Mouse (Mus musculus) neural tube, embryonic 13.5 days (tissue): ENCODE measurements around the gene Fam243. TPM values are rescaled to one million over a fixed set of nuclear protein-coding genes. Genes with fewer than 3 reads are reported as not detected.

Experiments used
- ATAC-seq: fragments of 200-750 bp; cut with Nextera tagmentation; 2 replicates; pipeline ENCODE4 v1.8.0; 2017; ENCODE audit warnings: low read depth, mild to moderate bottlenecking, moderate TSS enrichment, moderate library complexity
- H3K27ac ChIP-seq: fragments of 300-500 bp; sonication (generic); replicated peaks from 2 replicates; pipeline ENCODE4 v1.5.1; 2015; ENCODE audit warnings: moderate library complexity, mild to moderate bottlenecking, inconsistent platforms
- H3K27me3 ChIP-seq: fragments of 300-500 bp; sonication (generic); 2 replicates; pipeline ENCODE4 v1.6.1; 2015; ENCODE audit warnings: mild to moderate bottlenecking, inconsistent platforms
- H3K36me3 ChIP-seq: fragments of 300-500 bp; sonication (generic); 2 replicates; pipeline ENCODE4 v1.6.1; 2015; ENCODE audit warnings: mild to moderate bottlenecking, inconsistent platforms
- H3K4me1 ChIP-seq: fragments of 300-500 bp; sonication (generic); replicated peaks from 2 replicates; pipeline ENCODE4 v1.6.1; 2015; ENCODE audit warnings: inconsistent platforms
- H3K4me2 ChIP-seq: fragments of 300-500 bp; sonication (generic); 2 replicates; pipeline ENCODE4 v1.6.1; 2015; ENCODE audit warnings: inconsistent platforms, mild to moderate bottlenecking, moderate library complexity
- H3K4me3 ChIP-seq: fragments of 300-500 bp; sonication (generic); 2 replicates; pipeline ENCODE4 v1.5.1; 2015; ENCODE audit warnings: mild to moderate bottlenecking, inconsistent platforms
- H3K9ac ChIP-seq: fragments of 300-500 bp; sonication (generic); 2 replicates; pipeline ENCODE4 v1.6.1; 2015; ENCODE audit warnings: moderate library complexity, mild to moderate bottlenecking, inconsistent platforms
- H3K9me3 ChIP-seq: fragments of 300-500 bp; sonication (generic); 2 replicates; pipeline ENCODE4 v1.6.1; 2016; ENCODE audit warnings: inconsistent platforms
- WGBS: fragments of 180-500 bp; shearing (Covaris S2); methylation state at CpG from one replicate; pipeline ENCODE4 v1.1.7; 2015; 5-methylcytosine and 5-hydroxymethylcytosine counted together
- polyA plus RNA-seq: library from polyadenylated mRNA; unstranded; fragments of >200 nt; fragmentation: Nextera tagmentation; extraction: Ambion mirVana; gene quantifications from 2 replicates; pipeline ENCODE4 v1.2.1, GENCODE M21; 2015

The Fam243 gene
- polyA plus RNA-seq, 1 experiment from 2014 or later: not detected

GRCm38 (mm10) chr16:92316049-92316738 is 5.0 kb downstream of the Fam243 start:
- H3K36me3 ChIP-seq: peaks cover 24% of the 10 kb centered on the region
- no peak overlapping the region for H3K4me2 ChIP-seq
- no peaks in the 10 kb centered on the region for H3K27me3 ChIP-seq
- H3K4me1 ChIP-seq: 0 out of 2 replicates have a peak, but pooled peaks cover 3% of the 10 kb centered on the region
- H3K27ac ChIP-seq: no peak overlapping the region
- no peak overlapping the region for H3K9ac ChIP-seq
- no peak for ATAC-seq
- no peaks in the 10 kb centered on the region for H3K9me3 ChIP-seq
- H3K4me3 ChIP-seq: no peak overlapping the region
- whole genome bisulfite sequencing: 74% methylated on average over 7 of the region's 7 CpGs

DNA sequence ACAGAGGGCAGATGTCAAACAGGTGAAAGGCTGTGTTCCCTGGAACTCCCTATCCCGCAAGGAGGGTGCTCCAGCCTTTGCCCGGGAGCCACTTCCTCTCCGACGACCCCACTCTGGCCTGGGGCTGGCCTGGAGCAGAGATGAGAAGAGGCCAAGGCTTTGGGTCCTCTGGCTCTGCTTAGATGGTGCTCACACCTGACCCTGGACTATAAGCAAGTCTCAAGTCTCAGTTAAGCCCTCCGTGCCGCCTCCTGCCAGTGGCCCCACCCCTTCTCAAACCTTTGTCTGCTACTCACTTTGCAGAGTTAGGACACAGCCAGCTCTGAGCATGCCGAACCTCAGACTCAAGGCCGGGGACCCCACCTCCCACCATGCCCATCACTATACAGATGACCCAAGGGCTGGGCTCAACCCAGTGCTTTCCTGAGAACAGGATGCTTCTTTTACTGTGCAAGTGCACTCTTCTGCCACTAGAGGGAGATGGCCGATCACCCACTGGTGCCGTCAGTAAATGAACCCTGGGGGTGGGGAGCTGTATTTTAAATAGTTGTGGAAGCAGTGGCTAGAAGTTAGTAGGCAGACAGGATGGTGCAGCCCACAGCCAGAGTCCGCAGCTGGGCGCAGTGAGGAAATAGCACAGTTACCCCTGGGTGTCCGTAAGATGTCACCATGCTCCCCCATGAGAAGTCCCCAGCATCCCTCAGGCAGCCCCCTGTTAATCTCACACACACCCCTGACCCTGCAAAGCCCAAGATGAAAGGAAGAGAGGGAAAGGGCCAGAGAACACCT is 7.1 kb downstream of the Fam243 start:
- no peak overlapping the region for H3K27ac ChIP-seq
- H3K4me2 ChIP-seq: no peak overlapping the region

DNA sequence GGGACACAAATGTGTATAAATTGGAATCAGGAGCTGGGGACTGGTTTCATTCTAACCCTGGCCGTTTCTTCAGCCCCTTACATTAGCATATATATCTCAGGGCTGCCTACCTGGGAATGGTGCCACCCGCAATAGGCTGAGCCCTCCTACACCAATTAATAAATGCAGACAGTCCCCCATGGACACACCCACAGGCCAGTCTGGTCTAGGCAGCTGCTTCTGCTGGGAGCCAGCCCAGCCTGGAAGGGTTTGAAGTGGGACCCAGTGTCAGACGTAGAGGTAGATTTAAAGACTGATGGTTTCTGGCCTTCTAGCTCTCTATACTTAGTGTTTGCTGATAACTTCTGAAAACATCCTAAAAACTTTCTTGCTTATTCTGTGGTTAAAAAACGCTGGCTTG is 12.1 kb downstream of the Fam243 start:
- ATAC-seq: no peak
- no peaks in the 10 kb centered on the region for H3K27me3 ChIP-seq
- 52% methylated on average over 4 of the region's 4 CpGs for WGBS
- H3K9me3 ChIP-seq: no peaks in the 10 kb centered on the region
- H3K4me3 ChIP-seq: no peak overlapping the region
- peaks cover 73% of the 10 kb centered on the region for H3K36me3 ChIP-seq
- H3K9ac ChIP-seq: no peak overlapping the region
- H3K4me2 ChIP-seq: no peak overlapping the region
- peaks cover 8% of the 10 kb centered on the region; the same call in 1 of the 2 replicates for H3K4me1 ChIP-seq
- H3K27ac ChIP-seq: no peak overlapping the region

More for the DNA sequence above, 7.1 kb downstream of the Fam243 start:
- no peaks in the 10 kb centered on the region for H3K27me3 ChIP-seq
- no peak overlapping the region for H3K4me3 ChIP-seq
- no peaks in the 10 kb centered on the region for H3K9me3 ChIP-seq
- WGBS: 49% methylated on average over 13 of the region's 13 CpGs
- H3K4me1 ChIP-seq: peaks cover 6% of the 10 kb centered on the region; the same call in 1 of the 2 replicates
- H3K9ac ChIP-seq: no peak overlapping the region
- peak; percentile 64 for ATAC-seq
- peaks cover 39% of the 10 kb centered on the region for H3K36me3 ChIP-seq

DNA sequence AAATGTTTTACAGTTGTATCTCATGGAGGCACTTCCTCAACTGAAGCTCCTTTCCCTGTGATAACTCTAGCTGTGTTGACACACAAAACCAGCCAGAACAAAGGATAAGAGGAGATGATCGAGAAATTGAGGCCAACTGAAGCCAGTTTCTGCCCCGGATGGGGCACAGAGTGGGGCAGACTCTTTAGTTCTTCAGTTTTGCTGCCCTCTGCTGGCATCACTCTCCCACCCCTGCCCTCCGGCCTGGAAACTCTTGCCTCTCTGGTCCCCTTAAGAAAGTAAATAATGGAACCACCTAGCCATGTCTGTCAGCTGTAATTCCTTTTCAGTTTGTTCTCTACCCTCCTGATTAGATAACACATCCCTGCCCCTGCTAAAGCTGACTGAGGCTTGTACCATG is 13.3 kb downstream of the Fam243 start:
- Histone ChIP-seq H3K4me1 (peaks cover 9% of the 10 kb centered on the region), H3K27ac (no peak overlapping the region), H3K9me3 (no peaks in the 10 kb centered on the region), H3K27me3 (no peaks in the 10 kb centered on the region), H3K4me3 (no peak overlapping the region), H3K36me3 (peaks cover 66% of the 10 kb centered on the region), H3K4me2 (no peak overlapping the region), H3K9ac (no peak overlapping the region)
- no peak for ATAC-seq
- WGBS: 87% methylated on average over 3 of the region's 3 CpGs

- no peak for ATAC-seq
- 92% methylated on average over 2 of the region's 2 CpGs for WGBS
- H3K4me1 ChIP-seq: peaks cover 25% of the 10 kb centered on the region
- H3K9ac ChIP-seq: no peak overlapping the region
- H3K9me3 ChIP-seq: no peaks in the 10 kb centered on the region
- no peak overlapping the region for H3K4me3 ChIP-seq
- no peak overlapping the region for H3K27ac ChIP-seq
- H3K27me3 ChIP-seq: no peaks in the 10 kb centered on the region
- no peak overlapping the region for H3K4me2 ChIP-seq
- H3K36me3 ChIP-seq: peaks cover 42% of the 10 kb centered on the region
These were observed 15.7 kb downstream of the Fam243 start for GRCm38 (mm10) chr16:92305519-92305918.

GRCm38 (mm10) chr16:92302506-92302905 is 18.7 kb downstream of the Fam243 start:
- Histone ChIP-seq H3K36me3 (peaks cover 21% of the 10 kb centered on the region), H3K27me3 (no peaks in the 10 kb centered on the region), H3K4me2 (peak overlapping the region; percentile 72), H3K27ac (peak overlapping the region; percentile 57; the same call in 1 of the 2 replicates), H3K4me3 (peak overlapping the region; percentile 71; the same call in 1 of the 2 replicates), H3K4me1 (peaks cover 23% of the 10 kb centered on the region), H3K9me3 (no peaks in the 10 kb centered on the region), H3K9ac (peak overlapping the region; percentile 84)
- no peak for ATAC-seq
- WGBS: 71% methylated on average over 5 of the region's 5 CpGs

GRCm38 (mm10) chr16:92301989-92302388 is 19.3 kb downstream of the Fam243 start:
- Histone ChIP-seq H3K27ac (peak overlapping the region; percentile 57), H3K27me3 (no peaks in the 10 kb centered on the region), H3K4me1 (peaks cover 23% of the 10 kb centered on the region), H3K9ac (peak overlapping the region; percentile 84), H3K36me3 (peaks cover 16% of the 10 kb centered on the region), H3K9me3 (no peaks in the 10 kb centered on the region), H3K4me3 (peak overlapping the region; percentile 71), H3K4me2 (peak overlapping the region; percentile 72)
- WGBS: 24% methylated on average over 5 of the region's 5 CpGs
- ATAC-seq: no peak

DNA sequence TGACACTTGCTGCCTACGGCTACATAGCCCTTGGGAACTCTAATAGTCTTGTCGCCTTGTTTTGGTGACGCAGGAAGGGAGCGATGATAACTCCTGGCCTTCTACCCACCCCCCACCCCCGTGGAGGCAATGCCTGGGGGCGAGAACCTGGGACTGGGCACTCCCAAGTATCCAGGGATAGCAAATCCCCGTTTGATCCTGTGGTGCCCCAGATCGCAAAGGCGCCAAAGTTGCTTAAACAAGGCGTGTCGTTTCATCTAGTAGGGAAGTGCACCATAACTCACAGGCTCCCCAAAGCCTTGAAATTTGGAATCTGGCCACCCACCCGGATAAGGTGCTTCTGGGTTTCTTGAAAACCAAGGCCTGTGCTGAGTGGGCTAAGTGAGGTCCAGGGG is 19.8 kb downstream of the Fam243 start:
- H3K4me2 ChIP-seq: peak overlapping the region; percentile 72
- H3K27me3 ChIP-seq: no peaks in the 10 kb centered on the region
- peak overlapping the region; percentile 57 for H3K27ac ChIP-seq
- peaks cover 23% of the 10 kb centered on the region for H3K4me1 ChIP-seq
- peak overlapping the region; percentile 84 for H3K9ac ChIP-seq
- ATAC-seq: peak; percentile 72
- no peaks in the 10 kb centered on the region for H3K9me3 ChIP-seq
- peak overlapping the region; percentile 71 for H3K4me3 ChIP-seq
- 1% methylated on average over 12 of the region's 12 CpGs for WGBS
- peaks cover 11% of the 10 kb centered on the region for H3K36me3 ChIP-seq

GRCm38 (mm10) chr16:92300649-92301411 is 20.4 kb downstream of the Fam243 start, which contains the start of gene Smim11:
TSS of gene Smim11 (plus strand) at chr16:92301286.
- WGBS: 12% methylated on average over 32 of the region's 32 CpGs
- peaks cover 5% of the 10 kb centered on the region; the same call in 1 of the 2 replicates for H3K36me3 ChIP-seq
- H3K9ac ChIP-seq: peak within 1 kb of the TSS; percentile 84
- H3K4me1 ChIP-seq: peaks cover 23% of the 10 kb centered on the region
- peak; percentile 95 for ATAC-seq
- peak within 1 kb of the TSS; percentile 71 for H3K4me3 ChIP-seq
- H3K9me3 ChIP-seq: no peaks in the 10 kb centered on the region
- H3K27ac ChIP-seq: peak within 1 kb of the TSS; percentile 74
- no peaks in the 10 kb centered on the region for H3K27me3 ChIP-seq
- H3K4me2 ChIP-seq: peak within 1 kb of the TSS; percentile 72

DNA sequence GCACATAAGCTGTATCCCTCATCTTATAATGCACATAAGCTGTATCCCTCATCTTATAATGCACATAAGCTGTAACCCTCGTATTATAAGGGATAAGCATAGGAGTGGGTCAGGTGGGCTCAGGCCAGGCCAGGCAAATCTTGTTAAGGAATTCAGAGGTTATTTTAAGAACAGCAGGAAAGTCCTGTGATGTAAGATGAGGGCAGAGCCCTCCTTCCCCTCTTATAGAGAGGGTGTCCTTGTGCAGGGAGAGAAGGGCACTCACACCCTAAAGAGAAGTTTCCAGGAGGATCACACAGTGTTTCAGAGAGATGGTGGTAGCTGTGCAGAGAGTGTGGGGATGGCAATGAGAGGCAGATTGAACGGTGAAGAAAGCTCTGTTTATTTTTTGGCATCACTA is 25.9 kb downstream of the Fam243 start:
- 84% methylated on average over 2 of the region's 2 CpGs for WGBS
- no peak for ATAC-seq
- Histone ChIP-seq H3K4me3 (no peak overlapping the region), H3K27me3 (no peaks in the 10 kb centered on the region), H3K36me3 (no peaks in the 10 kb centered on the region), H3K4me1 (peaks cover 4% of the 10 kb centered on the region; the same call in 1 of the 2 replicates), H3K9ac (no peak overlapping the region), H3K27ac (no peak overlapping the region), H3K9me3 (no peaks in the 10 kb centered on the region), H3K4me2 (no peak overlapping the region)

DNA sequence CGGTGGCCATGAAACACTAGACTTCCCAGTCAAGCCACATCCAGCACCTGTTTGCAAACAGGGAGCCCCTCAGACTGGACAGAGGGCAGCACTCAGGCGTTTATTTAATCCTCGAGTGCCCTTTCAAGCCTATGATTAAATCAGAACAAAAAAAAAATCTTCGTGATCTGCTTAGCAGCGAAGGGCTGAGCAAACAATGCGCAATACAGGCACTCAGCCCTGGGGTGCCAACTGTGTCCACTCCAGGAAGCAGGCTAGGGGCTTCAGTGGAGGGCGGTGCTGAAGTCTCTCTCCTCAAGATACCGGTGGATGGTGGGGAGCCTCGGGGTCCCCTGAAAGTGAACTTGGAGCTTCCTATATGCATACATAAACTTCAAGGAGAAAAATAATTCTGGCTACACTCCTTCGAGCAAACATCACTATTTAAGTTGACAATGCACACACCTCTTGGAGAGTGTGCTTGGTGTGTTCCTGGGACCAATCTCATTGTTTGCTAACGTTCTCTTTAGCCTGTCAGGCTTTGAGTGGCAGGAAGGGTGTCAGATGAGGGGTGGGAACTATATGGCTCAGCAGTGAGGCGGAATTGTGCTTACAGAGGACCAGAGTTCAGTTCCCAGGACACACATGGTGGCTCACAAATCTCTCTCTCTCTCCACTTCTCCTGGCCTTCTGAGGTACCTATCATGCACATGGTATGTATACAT is 26.8 kb downstream of the Fam243 start:
- no peak overlapping the region for H3K9ac ChIP-seq
- no peak for ATAC-seq
- H3K4me2 ChIP-seq: no peak overlapping the region
- no peak overlapping the region for H3K4me3 ChIP-seq
- H3K9me3 ChIP-seq: no peaks in the 10 kb centered on the region
- no peak overlapping the region for H3K27ac ChIP-seq
- H3K4me1 ChIP-seq: no peaks in the 10 kb centered on the region
- WGBS: 67% methylated on average over 12 of the region's 12 CpGs
- H3K36me3 ChIP-seq: no peaks in the 10 kb centered on the region
- no peaks in the 10 kb centered on the region for H3K27me3 ChIP-seq
